In genomic region chr6:146918341-146918740, GRCm38 (mm10) we compare ENCODE assay signal across 20 mouse cellular contexts. TPM values are rescaled to one million over a fixed set of nuclear protein-coding genes. Genes with fewer than 3 reads are reported as not detected.
"Had no signal": no experiment of that assay in that cellular context is flagged by ENCODE, and none has a peak within 500 bp of the region (broad histone marks: within the 10 kb centered on the region; RNA-seq: fewer than 3 reads in every experiment).

No protein-coding gene starts in this region.

- H3K4me2 ChIP-seq: intestine, embryonic 15.5 days; limb, embryonic 13.5 days; liver, embryonic 11.5 days; liver, embryonic 15.5 days; lung, embryonic 14.5 days; midbrain, embryonic 11.5 days; midbrain, embryonic 15.5 days; neural tube, embryonic 13.5 days had no signal

- H3K27me3 ChIP-seq: intestine, embryonic 15.5 days; limb, embryonic 13.5 days; liver, embryonic 15.5 days; megakaryocyte, embryonic 14.5 days; midbrain, embryonic 15.5 days; neural tube, embryonic 13.5 days had no signal

- DNase-seq: layer of hippocampus, adult 9-11 months; layer of hippocampus, postnatal 36 days; lung, embryonic 14.5 days; lung, postnatal 10 days; retina, postnatal 1 day; right cerebral cortex, postnatal 4 days; spleen, adult 18-20 months; thymus, adult 18-20 months; thymus, postnatal 14 days had no signal

- H3K9me3 ChIP-seq: intestine, embryonic 15.5 days; limb, embryonic 13.5 days; liver, embryonic 15.5 days; megakaryocyte, embryonic 14.5 days; midbrain, embryonic 15.5 days; neural tube, embryonic 13.5 days had no signal

- H3K4me1 ChIP-seq: midbrain, embryonic 15.5 days had no signal

- H3K9ac ChIP-seq: intestine, embryonic 15.5 days; limb, embryonic 13.5 days; liver, embryonic 15.5 days; lung, embryonic 14.5 days; midbrain, embryonic 15.5 days; neural tube, embryonic 13.5 days had no signal

- H3K36me3 ChIP-seq: intestine, embryonic 15.5 days; limb, embryonic 13.5 days; liver, embryonic 15.5 days; midbrain, embryonic 15.5 days; neural tube, embryonic 13.5 days had no signal

- ATAC-seq: intestine, embryonic 15.5 days; midbrain, embryonic 15.5 days had no signal

- H3K4me3 ChIP-seq: intestine, embryonic 15.5 days; limb, embryonic 13.5 days; liver, embryonic 15.5 days; megakaryocyte, embryonic 14.5 days; midbrain, embryonic 15.5 days; neural tube, embryonic 13.5 days had no signal

- H3K27ac ChIP-seq: intestine, embryonic 15.5 days; limb, embryonic 13.5 days; liver, embryonic 15.5 days; macrophage; midbrain, embryonic 15.5 days; neural tube, embryonic 13.5 days had no signal

RNA-seq across cellular contexts. Expression of gene 1700034J05Rik, which starts 35.9 kb away (rescaled TPM):
- total RNA-seq: layer of hippocampus, postnatal 36 days; left cerebral cortex, adult 8-10 months; left cerebral cortex, postnatal 25 days had no signal
- polyA plus RNA-seq: macrophage; midbrain, embryonic 15.5 days; neural tube, embryonic 13.5 days had no signal
